Mouse (Mus musculus): ENCODE results near the gene Idh3a.
"Not testable (repeated sequence)": the region's sequence is repeated elsewhere in the genome, so short reads cannot be mapped to it uniquely, and the experiment has no call there.

The Idh3a gene

DNA sequence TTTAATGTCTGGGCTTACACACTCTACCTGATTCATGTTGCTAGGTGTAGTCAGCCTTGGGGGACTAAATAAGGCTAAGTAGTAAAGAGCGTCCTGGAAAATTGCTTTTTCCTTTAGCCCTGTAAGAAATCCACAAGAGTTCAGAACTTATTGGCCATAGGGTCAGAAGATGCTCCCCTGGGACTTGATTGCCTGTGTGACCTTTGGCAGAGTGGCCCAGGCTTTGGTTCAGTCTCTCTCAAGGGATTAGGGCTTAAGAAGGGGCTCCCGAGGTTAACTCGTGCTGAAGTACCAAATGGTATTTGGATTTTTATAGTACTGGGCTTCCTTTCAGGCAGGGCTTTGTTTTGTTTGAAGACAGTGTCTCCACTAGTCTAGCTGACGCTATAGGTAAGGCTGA lies 1.7 kb downstream of the Idh3a start:
- in situ Hi-C loops (cut with MseI, MboI), result no loop called here

DNA sequence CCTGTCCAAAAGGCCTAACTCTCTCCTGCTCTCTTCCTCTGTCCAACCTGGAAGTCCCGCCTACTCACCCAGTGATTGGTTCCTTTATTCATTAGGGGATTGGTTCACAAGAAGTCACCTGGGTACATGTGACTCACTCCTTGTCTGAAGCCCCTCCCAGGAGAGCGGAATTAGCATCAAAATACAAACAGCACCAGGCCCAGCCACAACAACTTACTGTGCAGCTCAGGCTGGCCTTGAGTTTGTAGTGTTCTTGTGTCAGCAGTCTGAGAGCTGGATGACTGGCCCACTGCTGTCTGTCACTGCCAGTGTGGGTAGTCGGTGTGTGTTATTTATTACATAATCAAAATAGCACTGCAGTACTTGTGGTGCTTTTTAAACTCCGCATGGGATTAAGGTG lies 7.5 kb downstream of the Idh3a start:
- in situ Hi-C loops (cut with MseI, MboI), result not testable (repeated sequence)

DNA sequence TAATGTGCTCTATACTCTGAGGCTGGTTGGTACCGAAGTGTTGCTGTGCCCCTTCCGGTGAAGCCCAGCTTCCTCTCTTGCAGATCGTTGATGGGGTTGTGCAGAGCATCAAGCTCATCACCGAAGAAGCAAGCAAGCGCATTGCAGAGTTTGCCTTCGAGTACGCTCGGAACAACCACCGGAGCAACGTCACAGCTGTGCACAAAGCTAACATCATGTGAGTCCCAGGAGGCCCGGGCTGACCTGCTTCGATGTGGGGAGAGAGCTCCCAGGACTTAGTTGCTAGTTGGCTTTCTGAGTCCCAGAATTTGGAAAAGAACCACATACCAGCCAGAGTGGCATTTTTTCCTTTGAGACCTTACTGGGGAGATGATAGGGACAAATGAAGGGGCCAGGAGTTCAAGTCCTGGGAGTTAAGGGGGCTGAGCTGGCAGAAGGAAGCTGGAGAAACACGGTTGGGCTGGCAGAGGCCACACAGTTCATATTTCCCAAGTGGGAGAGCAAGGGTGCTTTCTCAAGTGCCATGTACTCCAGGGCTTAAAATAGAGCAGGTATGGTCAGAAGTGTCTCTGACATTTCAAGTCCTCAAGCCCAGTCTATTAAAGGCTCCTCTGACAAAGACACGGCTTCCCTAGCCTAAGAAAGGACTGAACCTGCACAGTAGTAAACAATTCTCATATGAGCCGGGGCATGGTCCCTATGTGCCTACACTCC lies 10.8 kb downstream of the Idh3a start:
- in situ Hi-C loops (cut with MseI, MboI), result no loop called here

DNA sequence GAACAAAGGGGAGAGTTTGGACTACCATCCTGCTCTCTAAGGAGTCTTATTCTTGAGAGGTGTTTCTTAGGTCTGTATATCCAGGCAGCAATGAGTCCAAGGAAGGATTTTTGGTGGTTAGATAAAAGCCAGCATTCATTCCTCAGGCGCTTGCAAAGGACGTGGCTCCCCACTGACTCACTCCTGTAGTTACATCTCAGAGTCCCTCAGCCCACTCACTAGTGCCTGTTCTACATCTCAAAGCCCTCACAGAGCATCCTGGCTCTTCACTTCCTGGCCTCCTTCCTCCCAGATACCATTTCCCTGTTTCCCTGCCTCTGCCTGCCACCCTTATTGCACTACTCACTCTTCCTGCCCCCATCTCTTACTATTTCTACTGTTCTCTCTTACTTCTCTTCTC lies 16.3 kb downstream of the Idh3a start:
- in situ Hi-C loops (cut with MseI, MboI), result no loop called here

DNA sequence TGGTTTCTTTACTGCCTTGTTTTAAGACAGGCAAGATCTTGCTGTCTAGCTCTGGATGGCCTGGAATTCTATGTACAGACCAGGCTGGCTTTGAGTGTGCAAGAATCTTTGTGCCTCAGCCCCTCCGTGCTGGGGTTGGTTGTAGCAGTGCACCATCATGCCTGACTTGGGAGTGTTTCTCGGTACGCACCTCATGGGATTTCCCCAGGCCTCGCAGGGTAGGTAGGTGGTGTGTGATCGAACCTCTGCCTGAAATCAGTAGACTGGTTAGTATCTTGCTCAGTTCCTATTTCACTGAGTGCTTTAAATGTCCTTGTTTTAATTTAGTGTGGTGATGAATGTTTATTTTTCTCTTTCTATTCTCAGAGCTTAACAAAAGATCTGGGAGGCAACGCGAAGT lies 16.8 kb downstream of the Idh3a start:
- in situ Hi-C loops (cut with MseI, MboI), result no loop called here

DNA sequence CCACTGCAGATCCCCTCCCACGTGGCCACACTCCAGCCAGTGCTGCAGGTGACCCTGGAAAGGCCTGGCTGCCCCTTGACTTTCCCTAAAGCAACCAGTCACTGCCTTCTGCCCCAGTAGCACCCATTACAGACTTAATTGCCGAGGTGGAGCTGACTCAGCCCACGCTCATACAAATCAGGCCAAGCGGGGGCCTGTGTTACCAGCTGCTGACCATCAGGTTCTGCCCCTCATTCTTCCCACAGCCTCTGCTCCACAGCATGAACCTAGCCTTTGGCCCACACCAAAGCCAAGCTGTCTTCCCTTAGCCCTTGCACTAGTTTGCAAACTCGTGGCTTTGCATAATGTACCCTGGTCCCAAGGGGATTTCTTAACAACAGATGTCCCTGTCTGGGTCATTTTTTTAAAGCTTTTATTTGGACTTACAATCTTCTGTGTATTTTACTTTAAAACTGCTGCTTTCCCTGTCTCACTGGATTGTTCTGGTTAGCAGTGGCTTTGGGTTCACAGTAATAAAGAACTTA lies 18.1 kb downstream of the Idh3a start:
- in situ Hi-C loops (cut with MseI, MboI), result no loop called here

DNA sequence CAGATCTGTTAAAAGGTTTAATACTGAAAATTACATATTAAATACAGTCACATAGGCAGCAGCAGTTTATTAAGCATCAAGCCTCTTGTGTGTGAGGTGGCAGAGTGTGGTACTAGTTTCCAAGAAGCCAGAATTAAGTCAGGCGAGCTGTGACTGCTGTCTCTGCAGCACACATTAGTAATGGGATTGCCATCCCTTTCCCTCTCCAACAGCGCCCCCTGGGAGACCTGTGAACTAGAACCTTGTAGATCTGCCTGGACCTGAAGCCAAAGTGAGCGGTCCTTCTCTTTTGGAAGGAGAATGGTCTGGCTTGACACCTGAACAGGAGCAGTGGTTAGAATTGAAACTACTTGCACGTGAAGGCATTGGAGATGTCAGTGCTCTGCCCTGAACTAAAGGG lies 18.8 kb downstream of the Idh3a start:
- in situ Hi-C loops (cut with MseI, MboI), result loop anchor here in 1 of 2 experiments (5.0 kb wide), 1 partner anchor 53 kb away; no protein-coding TSS in a partner anchor

DNA sequence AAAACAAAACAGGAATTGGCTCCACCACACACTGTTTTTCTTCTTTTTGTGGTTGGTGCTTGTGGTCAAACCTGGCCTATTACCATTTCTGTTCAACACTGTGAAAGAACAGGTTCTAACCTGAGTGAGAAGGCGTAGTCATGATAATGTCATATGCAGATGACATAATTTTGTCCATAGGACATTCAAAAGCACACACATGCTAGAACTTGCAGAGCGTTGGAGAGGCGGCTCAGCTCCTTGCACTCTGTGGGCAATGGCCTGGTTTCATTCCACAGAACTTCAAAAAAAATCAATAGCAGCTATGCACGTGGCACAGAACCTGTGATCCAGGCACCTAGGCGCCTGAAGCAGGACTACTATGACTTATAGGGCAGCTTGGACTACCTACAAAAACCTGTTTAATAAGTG lies 26.7 kb downstream of the Idh3a start:
- in situ Hi-C loops (cut with MseI, MboI), result no loop called here

DNA sequence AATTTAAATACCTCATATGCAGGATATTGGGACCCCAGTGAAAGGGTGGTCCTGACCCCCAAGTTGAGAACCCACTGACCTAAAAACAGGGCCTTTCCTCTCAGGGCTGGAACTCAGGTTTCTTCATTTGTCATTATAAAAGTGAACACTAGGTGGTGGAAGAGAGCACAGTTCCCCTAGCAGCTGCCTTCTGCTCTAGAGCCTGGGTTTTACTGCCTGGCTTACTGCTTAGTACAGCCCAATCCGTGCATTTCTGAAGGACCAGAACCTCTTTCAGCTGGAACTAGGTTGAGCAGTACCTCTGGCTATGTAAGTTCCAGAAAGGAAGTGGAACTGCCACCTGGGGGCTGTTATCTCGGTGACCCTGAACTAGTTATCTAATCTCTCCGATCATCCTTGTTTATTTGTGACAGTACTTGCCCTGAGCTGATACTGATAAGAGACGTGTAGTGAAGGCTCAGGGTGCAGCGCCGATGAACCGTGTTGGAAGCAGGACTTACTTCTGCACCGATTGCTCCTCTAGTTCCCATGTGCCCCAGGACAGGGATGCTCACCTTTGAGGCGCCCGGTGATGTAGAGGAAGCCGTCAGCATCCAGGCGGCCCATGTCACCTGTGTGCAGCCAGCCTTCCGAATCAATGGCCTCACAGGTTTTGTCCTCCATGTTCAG lies 28.2 kb downstream of the Idh3a start:
- in situ Hi-C loops (cut with MseI, MboI), result no loop called here

DNA sequence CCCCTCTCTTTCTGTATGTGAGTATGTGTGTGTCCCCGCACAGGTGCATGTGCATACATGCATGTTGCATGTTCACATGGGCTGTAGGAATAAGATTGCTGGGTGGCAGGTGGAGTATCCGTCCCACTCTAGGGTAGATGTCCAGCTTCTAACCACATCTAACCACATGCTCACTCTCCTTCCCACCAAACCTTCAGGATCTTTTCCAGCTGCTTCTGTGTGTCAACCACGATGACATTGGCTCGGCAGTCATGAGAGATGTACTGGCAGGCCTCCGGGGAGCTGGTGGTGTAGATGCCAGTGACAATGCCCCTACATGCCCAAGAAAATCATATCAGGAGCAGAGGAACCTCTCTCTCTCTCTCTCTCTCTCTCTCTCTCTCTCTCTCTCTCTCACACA lies 41.1 kb downstream of the Idh3a start:
- in situ Hi-C loops (cut with MseI, MboI), result no loop called here

DNA sequence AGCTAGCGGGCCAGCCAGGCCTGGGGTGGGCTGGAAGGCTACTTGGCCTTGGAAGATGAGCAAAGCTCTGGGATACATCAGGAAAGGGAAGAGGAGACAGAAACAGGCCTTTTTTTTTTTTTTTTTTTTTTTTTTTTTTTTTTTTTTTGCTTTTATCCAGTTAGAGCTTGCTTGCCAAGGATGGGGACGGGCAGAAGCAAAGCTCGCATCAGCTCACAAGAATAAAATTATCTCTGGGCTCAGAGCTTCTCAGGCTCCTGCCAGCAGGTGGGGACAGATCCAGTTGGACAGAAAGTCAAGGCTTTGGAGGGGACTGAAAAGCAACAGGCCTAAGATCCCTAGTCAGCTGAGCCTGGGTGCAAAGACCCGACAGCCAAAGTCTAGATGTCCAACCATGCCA lies 42.6 kb downstream of the Idh3a start:
- in situ Hi-C loops (cut with MseI, MboI), result no loop called here

DNA sequence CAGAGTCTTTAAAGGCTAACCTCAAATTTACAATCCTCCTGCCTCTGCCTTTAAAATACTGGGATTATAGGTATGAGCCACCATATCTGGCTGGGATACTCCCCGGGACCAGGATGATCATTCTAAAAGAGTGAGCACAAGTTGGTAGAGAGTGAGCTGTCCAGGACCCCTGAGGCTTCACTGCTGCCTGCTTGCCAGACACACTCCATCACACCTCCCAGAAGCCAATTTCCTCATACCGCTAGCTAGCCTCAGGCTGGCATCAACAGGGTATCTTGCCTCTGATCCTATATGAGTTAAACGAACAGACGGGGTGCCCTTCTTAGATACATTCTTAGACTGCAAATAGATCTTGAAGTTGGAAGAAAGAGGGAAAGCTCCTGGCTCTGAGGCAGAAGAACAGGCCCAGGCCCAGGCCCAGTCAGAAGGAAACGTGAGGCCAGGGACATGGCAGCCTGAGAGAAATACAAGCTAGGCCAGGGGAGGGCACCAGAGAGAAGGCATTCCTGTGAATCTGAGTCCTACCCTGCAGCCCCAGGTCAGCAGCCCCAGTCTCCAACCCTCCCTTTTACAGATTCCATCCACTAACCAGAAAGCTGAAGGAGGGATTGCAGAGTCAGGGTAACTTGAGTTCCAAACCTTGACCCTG lies 43.6 kb downstream of the Idh3a start:
- in situ Hi-C loops (cut with MseI, MboI), result no loop called here

DNA sequence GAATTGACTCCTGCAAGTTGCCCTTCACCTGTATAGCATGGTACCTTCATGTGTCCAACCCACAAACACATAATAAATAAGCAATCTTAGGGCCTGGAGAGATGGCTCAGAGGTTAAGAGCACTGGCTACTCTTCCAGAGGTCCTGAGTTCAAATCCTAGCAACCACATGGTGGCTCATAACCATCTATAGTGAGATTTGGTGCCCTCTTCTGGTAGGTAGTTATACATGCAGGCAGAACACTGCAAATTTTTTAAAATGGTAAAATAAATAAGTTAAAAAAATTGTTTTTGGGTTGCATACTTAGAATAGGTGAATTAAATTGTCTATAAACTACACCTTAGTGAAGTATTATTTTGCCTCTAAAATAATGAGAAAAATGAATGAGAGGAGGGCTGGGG lies 44.8 kb downstream of the Idh3a start:
- in situ Hi-C loops (cut with MseI, MboI), result no loop called here

DNA sequence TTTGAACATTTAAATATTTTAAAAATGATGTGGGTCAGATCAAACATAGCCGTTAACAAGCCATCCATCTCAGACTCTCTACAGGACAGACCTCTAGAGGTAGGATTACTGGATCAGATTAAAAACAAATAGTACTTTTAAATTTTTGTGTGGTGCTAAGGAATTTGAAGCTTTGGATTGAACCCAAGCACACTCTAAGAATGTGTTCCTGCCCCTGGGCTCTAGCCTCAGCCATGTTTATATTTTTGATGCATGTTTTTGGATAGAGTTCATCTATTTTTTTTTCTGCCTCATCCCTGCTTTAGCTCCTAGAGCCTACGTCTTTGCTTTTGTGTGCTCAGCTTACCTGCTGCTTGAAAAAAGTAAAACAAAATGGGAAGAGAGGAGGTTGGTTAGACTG lies 47.3 kb downstream of the Idh3a start:
- in situ Hi-C loops (cut with MseI, MboI), result no loop called here

DNA sequence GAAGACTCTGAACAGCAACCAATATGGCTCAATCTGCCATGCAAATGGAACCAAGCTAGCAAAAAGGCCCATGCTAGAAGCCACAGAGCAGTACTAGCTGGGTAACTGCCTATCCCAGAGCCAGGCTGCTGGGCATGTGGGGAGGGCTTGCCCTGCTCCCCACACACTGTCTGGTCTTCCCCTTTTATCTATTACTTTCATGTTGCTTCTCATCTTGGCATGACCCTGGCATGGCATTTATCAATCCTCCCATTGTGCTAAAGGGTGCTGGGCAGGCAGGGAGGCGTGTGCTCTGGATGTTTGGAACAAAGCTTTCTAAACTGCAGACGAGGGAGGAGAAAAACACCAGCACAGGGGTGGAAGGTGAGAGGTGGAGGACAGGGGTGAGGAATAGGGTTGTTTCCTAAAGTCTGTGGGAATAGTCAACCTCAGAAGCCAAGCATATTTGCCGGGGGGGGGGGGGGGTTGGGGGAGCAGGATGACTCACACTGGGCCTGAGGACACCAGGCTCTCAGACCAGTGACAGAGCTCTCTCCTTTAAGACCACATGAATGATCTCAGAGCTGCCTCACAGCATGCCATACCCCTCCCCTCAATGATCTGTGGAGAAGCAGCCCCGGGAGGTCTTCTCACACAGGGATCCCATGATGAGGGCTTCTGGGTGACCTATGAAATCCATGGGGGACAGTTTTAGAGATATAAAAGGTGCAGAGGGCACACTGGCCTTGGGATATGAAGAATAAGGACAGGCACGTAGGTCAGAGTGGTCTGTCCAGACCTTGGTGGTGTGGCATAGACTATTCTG lies 51.6 kb downstream of the Idh3a start:
- in situ Hi-C loops (cut with MseI, MboI), result no loop called here

DNA sequence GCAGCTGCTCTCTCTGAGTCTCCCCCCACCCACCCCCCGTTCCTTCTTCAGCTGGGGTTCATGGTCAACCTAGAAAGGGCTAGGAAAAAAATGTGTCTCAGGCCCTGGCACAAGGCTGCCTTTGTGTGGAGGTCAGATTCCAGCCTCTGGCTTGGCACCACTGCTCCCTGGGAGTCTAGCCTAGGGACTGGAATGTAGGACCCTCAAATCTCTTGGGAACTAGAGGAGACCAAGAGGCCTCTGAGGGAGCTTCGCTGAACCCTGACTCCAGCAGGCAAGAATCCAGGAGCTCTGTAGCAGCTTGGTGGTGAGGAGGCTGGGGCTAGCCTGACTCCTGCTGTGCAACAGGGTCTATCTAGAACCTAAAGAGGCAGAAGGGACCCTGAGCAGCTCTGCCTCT lies 53.1 kb downstream of the Idh3a start:
- in situ Hi-C loops (cut with MseI, MboI), result no loop called here

DNA sequence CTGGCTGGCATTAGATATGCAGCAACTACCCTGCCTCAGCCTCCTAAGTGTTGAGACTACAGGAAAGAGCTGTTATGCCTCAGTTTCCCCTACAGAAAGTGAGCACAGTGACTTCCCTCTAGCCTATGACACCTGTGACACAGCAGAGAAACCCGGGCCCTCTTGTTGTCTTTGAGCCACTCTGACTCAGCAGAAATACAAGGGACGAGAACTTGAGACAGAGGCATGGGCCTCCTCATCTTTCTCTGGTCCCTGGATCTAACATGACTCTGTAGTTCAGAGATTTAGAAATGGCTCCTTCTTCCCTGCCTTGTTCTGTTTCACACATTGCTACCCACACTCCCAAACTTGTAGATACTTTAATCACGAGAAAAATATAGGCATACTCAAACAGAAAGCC lies 55.4 kb downstream of the Idh3a start:
- in situ Hi-C loops (cut with MseI, MboI), result no loop called here

DNA sequence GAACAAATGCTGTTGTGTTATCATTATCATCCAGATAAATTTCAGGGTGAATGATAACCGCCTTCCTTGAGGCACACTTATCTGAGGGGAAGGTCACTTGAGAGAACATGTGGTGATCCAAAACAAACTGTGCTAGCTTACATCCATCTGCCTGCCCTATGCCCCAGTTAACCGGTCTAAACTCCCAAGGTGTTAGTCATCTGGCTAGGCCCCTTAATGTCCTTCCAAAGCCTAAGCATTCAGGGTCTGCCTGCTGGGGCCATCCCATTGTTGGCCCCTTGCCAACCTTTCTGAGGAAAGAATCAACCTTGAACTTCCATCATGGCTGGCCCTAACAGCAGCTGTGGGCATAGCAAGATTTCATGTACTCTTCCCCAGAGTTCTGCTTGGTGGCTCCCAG lies 56.0 kb downstream of the Idh3a start:
- in situ Hi-C loops (cut with MseI, MboI), result no loop called here

DNA sequence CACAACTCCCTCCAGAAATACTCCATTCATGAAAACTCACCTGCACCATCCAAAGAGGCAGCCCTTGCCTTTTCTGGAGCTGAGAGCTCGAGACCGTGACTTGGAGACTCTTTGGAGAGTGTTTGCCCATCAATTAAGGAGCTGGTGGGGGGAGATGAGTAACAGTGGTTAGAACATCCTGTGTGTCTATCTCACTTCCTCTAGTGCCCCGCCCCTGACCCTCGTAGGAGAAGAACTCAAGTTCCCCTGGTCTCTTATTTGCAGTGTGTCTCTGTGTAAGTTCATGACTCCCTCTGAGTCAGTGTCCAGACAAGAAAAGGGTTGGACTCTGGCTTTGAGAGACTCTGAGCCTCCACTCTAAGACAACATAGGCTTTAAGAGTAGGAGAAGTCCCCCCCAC lies 56.4 kb downstream of the Idh3a start:
- in situ Hi-C loops (cut with MseI, MboI), result no loop called here

DNA sequence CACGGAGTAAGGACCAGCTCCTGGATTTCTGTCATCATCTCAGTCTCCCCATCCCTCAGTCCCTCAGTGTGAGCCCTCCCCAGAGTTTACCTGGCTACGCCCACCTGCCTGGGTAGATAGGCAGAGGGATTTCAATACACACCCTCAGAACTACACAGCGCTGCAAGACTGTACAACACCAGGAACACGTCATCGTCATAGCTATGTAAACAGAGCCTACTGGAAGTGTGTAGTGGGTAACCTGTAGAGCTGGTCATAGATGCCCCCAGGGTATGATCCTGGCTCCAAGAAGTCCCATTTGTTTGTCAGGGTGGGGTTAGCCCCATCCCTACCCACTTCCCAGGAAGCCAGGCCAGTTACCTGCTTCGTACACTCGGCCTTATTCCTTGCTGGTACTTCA lies 57.0 kb downstream of the Idh3a start:
- in situ Hi-C loops (cut with MseI, MboI), result no loop called here

DNA sequence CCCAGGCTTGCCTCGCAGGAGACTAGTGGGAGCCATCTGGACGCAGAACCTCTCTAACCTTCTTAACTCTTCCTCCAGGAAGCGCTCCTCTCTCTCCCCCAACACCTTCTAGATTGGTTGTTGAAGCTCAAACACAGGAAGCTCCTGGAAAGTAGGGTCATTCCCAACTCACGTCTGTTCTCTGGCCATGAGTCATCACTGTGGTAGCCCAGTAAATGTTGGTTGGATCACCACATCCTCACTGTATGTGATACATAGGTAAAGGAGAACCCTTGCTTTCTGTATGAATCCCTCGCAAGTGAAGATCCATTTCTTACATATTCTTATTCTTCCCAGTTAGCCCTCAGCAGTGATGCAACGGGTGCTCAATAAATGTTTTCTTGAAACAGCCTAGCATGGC lies 59.4 kb downstream of the Idh3a start:
- in situ Hi-C loops (cut with MseI, MboI), result no loop called here

DNA sequence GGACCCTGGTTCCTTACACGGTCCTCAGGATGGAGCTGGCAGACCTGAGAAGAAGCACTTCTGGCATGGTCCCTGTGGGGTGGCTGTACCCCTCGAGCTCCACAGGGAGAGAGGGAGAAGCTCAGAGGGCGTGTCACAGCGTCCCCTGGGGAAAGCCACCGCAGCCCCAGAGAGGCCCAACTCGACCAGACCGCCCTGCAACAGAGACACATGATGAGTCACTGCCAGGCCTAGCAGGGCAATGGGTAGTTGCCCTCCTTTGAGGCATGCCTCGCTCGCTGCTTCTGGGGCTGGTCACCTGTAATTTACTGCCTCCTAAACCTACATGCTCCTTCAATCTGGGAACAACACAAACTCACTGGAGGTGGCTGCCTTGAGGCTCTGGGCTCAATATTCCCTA lies 60.1 kb downstream of the Idh3a start:
- in situ Hi-C loops (cut with MseI, MboI), result no loop called here

Data from mouse trophoblast stem cell (cell line).